Mouse (Mus musculus): Measurements from ENCODE around the gene St7.

St7 gene

GRCm38 (mm10) chr6:17912312-17912711 is 219.6 kb downstream of the St7 start:
- no peak for DNase-seq

GRCm38 (mm10) chr6:17912825-17913224 is 220.1 kb downstream of the St7 start:
- no peak for DNase-seq

DNA sequence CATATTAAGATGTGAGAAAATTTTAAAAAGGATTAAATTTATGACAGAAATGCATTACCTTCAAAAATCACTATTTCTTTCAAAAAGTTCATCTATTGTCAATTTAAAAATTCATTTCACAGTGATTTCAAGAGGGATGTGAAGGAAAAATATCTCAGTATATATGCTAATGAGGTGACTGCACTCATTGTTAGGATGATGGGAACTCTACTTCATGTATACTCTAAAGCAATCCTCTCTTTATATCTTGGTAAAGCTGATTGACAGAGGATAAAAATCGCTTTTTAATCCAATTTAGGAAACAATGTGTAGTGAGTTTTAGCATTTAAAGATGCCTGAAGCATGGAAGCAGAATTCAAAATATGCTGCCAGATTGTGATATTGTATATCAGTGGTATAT is 220.6 kb downstream of the St7 start:
- no peak for DNase-seq

DNA sequence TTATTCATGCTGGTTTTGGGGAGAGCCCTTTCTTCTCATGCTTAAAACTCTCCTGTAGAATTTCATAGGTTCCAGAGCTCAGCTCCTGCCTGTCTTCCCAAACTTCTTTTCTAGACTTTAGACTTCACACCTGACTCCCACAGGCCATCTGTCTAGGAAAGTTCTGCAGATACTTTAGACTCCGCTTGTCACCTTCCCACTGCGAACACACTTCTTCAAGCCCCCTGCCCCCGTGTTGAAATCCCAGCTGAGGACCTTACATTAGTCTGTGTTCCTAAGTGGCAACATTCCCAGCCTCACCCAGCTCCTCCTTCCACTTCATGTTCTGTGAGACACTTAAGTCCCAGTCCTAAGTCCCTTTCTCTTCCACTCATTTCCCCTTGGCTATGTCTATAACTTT is 221.6 kb downstream of the St7 start:
- DNase-seq = no peak

- no peak for DNase-seq
These were observed 224.5 kb downstream of the St7 start for GRCm38 (mm10) chr6:17917233-17917632.

DNA sequence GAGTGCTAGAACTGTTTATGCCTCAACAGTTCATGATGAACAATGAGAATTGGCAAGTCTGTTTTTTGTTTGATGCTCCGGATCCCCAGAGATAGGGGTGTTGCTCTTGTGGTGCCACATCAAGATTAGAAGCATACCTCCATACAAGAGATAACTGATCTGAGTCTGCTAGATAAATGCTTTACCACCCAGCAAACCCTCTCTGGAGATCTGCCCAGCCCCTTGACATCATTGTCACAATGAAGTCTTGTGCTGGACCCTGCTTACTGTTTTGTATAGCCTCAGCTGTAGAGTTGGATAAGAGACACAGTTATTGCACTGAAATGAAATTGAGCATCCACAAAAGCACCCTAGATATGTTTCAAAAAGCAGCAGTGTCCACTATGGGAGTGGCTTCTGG is 229.4 kb downstream of the St7 start:
- no peak for DNase-seq

DNA sequence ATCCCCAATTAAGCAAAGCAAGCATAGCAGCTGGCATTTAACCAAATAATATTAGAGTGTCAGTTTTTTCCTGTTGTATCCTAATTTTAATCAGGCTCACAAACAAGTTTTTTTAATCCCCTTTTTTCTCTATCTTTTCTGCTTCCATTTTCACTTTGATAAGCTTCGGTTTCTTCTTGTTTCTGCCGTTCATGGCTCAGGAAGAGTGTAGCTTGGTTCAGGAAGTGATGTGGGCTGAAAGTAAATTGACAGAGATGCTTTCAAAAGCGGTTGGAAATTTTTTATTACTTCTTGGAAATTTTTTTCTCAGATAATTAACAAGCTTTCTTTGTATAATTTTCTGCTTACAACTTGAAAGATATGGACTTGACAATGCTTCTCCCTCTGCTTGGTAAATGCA is 230.2 kb downstream of the St7 start:
- no peak for DNase-seq

GRCm38 (mm10) chr6:17923370-17923769 is 230.6 kb downstream of the St7 start:
- peak; percentile 29 for DNase-seq

GRCm38 (mm10) chr6:17923894-17924505 is 231.3 kb downstream of the St7 start:
- no peak for DNase-seq

GRCm38 (mm10) chr6:17925267-17925666 is 232.5 kb downstream of the St7 start:
- no peak for DNase-seq

DNA sequence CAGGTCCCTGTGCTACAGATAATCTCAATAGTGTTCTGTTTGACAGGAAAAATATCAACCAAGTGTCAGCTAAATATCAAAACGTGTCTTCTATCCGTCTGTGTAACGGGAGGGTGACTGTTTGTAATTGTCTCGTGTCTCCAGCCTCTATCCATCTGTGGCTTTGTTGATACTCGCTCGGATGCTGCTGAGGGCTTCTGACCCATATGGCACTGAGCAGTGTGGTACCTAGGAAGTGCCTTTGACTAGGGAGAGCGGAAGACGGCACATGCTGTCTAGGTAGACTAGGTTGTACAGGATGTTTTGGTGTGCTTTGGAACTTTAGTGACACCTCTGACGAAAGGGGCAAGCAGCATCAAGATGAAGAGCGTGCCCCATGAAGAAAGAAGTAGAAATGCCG is 235.0 kb downstream of the St7 start:
- DNase-seq = peak; percentile 23

DNA sequence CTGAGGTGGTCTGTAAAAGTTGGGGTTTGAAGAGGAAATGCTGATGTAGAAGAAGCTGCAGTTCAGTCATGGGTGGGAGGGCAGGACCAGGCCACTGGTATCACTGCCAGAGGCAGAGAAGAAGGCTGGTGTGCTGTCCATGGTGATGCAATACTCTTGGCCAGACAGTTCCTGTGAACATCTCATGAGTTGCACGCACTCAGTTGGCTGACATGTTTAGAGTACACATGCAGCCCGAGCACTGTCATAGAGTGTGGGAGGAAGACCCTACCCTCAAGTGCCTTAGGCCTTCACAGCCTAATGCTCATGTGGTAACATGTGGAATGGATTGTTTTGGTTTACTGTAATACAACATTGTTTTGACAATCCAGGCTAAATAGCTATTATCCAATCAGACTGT is 238.5 kb downstream of the St7 start:
- DNase-seq = no peak

GRCm38 (mm10) chr6:17931835-17932234 is 239.1 kb downstream of the St7 start:
- DNase-seq = no peak

- DNase-seq = no peak
These were observed 240.1 kb downstream of the St7 start for GRCm38 (mm10) chr6:17932806-17933205.

GRCm38 (mm10) chr6:17938631-17939346 is 246.1 kb downstream of the St7 start:
- DNase-seq = no peak

DNA sequence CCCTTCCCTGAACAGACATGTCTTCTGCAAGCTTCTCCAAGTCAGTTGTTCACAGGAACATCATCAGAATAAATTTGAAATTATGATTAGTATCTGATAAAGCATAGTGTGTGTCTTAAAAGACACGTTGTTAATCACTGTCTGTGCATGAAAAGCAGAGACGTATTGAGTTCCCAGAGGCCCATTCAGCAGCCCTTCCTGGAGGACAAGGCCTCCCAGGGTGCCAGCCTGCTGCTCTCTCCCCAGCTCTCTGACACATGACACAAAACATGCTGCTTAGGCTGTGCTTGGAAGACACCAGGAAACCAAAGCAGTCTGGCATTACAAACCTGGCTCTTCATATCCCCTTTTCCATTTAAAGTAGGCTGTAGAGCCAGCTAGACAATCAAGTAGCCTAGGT is 249.2 kb downstream of the St7 start:
- DNase-seq = no peak

GRCm38 (mm10) chr6:17942344-17942743 is 249.6 kb downstream of the St7 start:
- DNase-seq = no peak

DNA sequence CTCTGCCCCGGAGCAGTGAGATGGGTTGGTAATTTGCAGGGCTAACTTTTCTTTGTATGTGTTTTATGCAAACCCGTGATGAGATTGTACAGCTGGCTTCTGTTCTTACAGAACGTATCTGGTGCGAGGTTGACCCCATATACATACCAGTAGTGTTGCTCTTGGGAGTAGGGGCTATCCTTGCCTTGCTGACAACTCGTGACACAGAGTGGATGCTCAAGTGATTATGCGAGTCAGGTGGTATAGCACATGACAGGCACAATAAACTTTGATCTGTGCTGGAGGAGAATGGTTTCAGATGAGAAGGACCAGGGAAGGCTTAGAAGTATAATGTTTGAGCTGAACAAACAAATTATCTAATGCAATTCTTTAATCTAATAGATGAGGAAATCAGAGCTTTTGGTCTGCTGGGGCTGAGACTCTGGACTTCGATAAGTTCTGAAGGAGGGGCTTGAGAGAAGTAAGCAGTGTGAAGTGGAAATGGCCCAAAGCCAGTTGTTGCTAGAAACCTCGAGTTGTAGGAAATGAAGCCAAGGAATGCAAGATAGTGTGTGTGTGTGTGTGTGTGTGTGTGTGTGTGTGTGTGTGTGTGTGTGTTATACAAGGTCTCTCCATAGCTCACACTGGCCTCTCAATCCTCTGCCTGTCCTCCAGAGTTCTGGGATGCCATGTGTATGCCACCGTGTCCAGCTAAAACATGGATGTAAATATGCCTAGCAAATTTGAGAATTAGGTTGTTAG is 251.3 kb downstream of the St7 start:
- DNase-seq = no peak

GRCm38 (mm10) chr6:17946456-17946855 is 253.7 kb downstream of the St7 start:
- no peak for DNase-seq

DNA sequence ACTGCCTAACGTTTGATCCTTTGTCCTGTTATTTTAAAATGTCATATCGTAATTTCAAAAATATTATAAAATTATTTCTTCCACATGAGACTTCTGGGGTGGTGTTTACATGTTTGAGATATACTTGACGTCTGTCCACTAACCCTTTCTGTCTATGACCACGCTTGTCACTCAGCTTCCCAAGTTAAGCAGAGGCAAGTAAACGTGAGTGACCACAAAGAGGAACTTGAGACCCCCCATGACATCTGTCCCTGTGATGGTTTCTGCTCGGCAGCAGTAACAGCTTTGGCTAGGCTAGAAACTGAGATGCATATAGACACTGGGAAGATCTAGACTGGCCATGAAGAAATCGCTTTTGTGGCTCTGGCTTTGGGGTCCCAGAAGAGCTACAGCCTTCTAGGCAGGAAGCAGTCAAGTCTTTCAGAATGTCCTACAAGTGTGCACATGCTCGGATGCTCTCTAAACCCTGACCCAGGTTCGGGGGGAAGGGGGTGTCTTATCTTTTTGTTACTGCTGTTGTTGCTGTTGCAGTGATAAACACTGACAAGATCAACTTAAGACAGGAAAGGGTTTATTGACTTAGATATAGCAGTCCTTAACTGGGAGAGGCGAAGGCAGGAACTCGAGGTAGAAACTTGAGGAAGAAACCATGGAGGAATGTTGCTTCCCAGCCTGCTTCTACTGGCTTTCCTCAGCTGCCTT is 254.5 kb downstream of the St7 start:
- no peak for DNase-seq

- no peak for DNase-seq
These were observed 256.4 kb downstream of the St7 start for GRCm38 (mm10) chr6:17949103-17949502.

DNA sequence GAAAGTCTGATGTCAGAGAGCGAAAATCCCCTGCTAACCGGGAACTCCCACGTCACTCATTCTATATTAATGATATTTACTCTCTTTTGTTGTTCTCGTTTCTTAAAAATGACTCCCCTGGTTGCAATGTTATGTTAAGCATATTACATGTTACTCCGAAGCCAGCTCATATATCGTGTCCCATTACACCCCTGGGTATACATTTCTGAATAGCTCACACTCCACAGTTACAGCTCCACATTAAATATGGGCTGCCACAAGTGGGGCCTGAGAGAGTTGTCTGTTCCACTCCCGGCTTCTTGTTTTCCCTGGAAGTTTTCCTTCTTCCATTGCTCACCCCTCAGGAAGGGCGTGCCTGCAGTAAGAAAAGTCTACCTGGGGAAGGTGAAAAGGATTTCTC is 259.0 kb downstream of the St7 start:
- no peak for DNase-seq

- no peak for DNase-seq
These were observed 270.7 kb downstream of the St7 start for GRCm38 (mm10) chr6:17963455-17963854.
